Mouse (Mus musculus) kidney, postnatal 0 days (tissue): ENCODE measurements around the gene Apoh. TPM values are rescaled to one million over a fixed set of nuclear protein-coding genes. Genes with fewer than 3 reads are reported as not detected.

ENCODE experiments used
- ATAC-seq: fragments of 200-750 bp; cut with Nextera tagmentation; replicated peaks from 2 replicates; pipeline ENCODE4 v1.8.0; 2017; ENCODE audit warnings: low read depth, moderate number of reproducible peaks, moderate TSS enrichment, moderate library complexity; ENCODE audit not compliant: low FRiP score
- DNase-seq: peaks from one replicate; pipeline ENCODE4 v3.0.0-alpha.2; 2016; ENCODE audit warnings: low spot score
- H3K27ac ChIP-seq: fragments of 300-500 bp; sonication (generic); 2 replicates; pipeline ENCODE4 v1.5.1; 2014; ENCODE audit warnings: mild to moderate bottlenecking
- H3K27me3 ChIP-seq: fragments of 300-500 bp; sonication (generic); 2 replicates; pipeline ENCODE4 v1.6.1; 2014; ENCODE audit warnings: low read length, mixed read lengths; ENCODE audit not compliant: insufficient read depth
- H3K36me3 ChIP-seq: fragments of 300-500 bp; sonication (generic); 2 replicates; pipeline ENCODE4 v1.6.1; 2014; ENCODE audit warnings: low read length, mixed read lengths; ENCODE audit not compliant: insufficient read depth
- H3K4me1 ChIP-seq: fragments of 300-500 bp; sonication (generic); replicated peaks from 2 replicates; pipeline ENCODE4 v1.6.1; 2014; ENCODE audit warnings: antibody characterized with exemption, low read length, mixed read lengths; ENCODE audit not compliant: insufficient read depth
- H3K4me2 ChIP-seq: fragments of 300-500 bp; sonication (generic); 2 replicates; pipeline ENCODE4 v1.6.1; 2014; ENCODE audit warnings: mild to moderate bottlenecking, low read length, moderate library complexity, mixed read lengths
- H3K4me3 ChIP-seq: fragments of 300-500 bp; sonication (generic); replicated peaks from 2 replicates; pipeline ENCODE4 v1.5.1; 2014; ENCODE audit warnings: low read depth, low read length
- H3K9ac ChIP-seq: fragments of 300-500 bp; sonication (generic); 2 replicates; pipeline ENCODE4 v1.6.1; 2014; ENCODE audit warnings: low read depth, low read length
- H3K9me3 ChIP-seq: fragments of 300-500 bp; sonication (generic); replicated peaks from 2 replicates; pipeline ENCODE4 v1.6.1; 2016; ENCODE audit warnings: low read length, inconsistent platforms, mixed read lengths
- CTCF ChIP-seq: IDR thresholded peaks from 2 replicates; pipeline ENCODE4 v1.5.1; 2016; ENCODE audit warnings: antibody characterized with exemption, low read depth, mild to moderate bottlenecking, moderate library complexity
- WGBS: fragments of 180-500 bp; shearing (Covaris S2); extraction: QIAGEN DNeasy Blood & Tissue Kit; methylation state at CpG from one replicate; pipeline ENCODE4 v1.1.7; 2014; 5-methylcytosine and 5-hydroxymethylcytosine counted together
- polyA plus RNA-seq: library from polyadenylated mRNA; unstranded; fragments of >200 nt; fragmentation: Nextera tagmentation; extraction: Ambion mirVana; gene quantifications from 2 replicates; pipeline ENCODE4 v1.2.1, GENCODE M21; 2015

Gene Apoh
- polyA plus RNA-seq, 1 experiment from 2014 or later: 0.46 TPM

DNA sequence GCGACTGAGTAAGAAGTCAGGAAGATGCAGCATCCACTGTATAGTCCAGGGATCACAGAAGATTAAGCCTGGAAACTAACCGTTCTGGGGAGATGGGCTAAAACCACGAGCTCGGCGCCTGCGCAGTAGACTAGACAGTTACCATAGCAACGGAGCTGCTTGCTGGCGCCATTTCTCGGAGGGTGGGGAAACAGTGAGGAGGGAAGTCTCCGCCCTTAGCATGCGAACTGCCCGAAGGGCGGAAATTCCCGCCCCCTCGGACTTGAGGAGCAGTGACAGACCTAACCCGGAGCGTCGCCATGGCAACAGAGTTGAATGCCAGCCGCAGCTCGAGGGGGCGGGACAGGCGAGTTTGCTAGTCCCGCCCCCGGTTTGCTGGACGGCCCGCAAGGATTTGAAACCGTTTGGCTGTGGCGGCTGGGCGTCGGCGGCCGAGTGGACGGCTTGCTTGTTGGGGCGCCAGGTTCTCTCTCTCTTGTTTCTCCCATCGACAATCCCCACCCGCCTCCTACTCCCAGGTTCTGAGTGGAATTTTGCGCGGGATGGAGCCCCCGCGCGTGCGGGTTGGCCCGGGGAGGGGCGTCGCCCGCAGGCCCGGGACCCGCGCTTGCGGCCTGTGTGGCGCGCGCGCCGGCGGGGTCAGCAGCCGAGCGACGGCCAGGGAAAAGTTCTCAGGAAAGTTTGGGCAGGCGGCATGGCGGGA, 81.9 kb downstream of the Apoh start, which contains the start of gene Cep112:
TSS of gene Cep112 (plus strand) at position 304 of the 703 bp plus-strand sequence.
- peak; percentile 95 for ATAC-seq
- Histone ChIP-seq H3K27me3 (no peaks in the 10 kb centered on the region), H3K36me3 (no peaks in the 10 kb centered on the region), H3K27ac (peak within 1 kb of the TSS; percentile 68), H3K4me2 (peak within 1 kb of the TSS; percentile 85), H3K9me3 (no peaks in the 10 kb centered on the region), H3K4me3 (peak within 1 kb of the TSS; percentile 74), H3K4me1 (no peaks in the 10 kb centered on the region; the same call in 1 of the 2 replicates), H3K9ac (peak within 1 kb of the TSS; percentile 84)
- under 1% methylated on average over 61 of the region's 61 CpGs for WGBS
- DNase-seq: peak; percentile 100
- no peak for TF ChIP-seq CTCF

GRCm38 (mm10) chr11:108425592-108425921, 82.4 kb downstream of the Apoh start:
- Histone ChIP-seq H3K36me3 (no peaks in the 10 kb centered on the region), H3K4me2 (peak overlapping the region; percentile 85), H3K9ac (peak overlapping the region; percentile 84), H3K27me3 (no peaks in the 10 kb centered on the region), H3K27ac (peak overlapping the region; percentile 68), H3K4me1 (no peaks in the 10 kb centered on the region; the same call in 1 of the 2 replicates), H3K9me3 (no peaks in the 10 kb centered on the region), H3K4me3 (peak overlapping the region; percentile 74)
- no peak for TF ChIP-seq CTCF
- DNase-seq (peak; percentile 47), ATAC-seq (no peak; the same call in 1 of the 2 replicates)
- 5% methylated on average over 14 of the region's 14 CpGs for WGBS

DNA sequence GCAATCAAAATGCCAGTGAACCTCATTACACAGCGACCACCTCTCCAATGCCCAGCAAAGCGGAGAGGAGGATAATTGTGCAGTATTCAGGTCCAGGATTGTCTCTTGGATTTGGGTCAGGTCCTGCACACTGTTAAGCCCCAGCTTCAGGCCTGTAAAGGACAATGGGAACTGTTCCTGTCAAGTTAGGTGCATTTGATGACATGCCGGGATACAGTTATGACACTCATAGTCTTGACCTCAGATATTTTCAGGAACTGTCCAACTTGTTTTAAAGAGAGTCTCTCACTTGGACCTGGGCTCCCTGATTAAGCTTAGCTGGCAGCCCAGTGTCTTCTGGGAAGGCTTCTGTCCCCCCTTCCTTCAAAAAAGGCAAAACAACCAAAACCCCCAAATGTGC, 82.9 kb downstream of the Apoh start:
- DNase-seq (no peak), ATAC-seq (no peak)
- no peak overlapping the region for H3K27ac ChIP-seq
- no peaks in the 10 kb centered on the region for H3K9me3 ChIP-seq
- peak overlapping the region; percentile 85 for H3K4me2 ChIP-seq
- no peaks in the 10 kb centered on the region for H3K27me3 ChIP-seq
- 81% methylated on average over 3 of the region's 3 CpGs for WGBS
- no peak overlapping the region for H3K9ac ChIP-seq
- no peak for TF ChIP-seq CTCF
- no peaks in the 10 kb centered on the region for H3K36me3 ChIP-seq
- peak overlapping the region; percentile 74 for H3K4me3 ChIP-seq
- H3K4me1 ChIP-seq: no peaks in the 10 kb centered on the region; the same call in 1 of the 2 replicates

- no peaks in the 10 kb centered on the region; the same call in 1 of the 2 replicates for H3K4me1 ChIP-seq
- no peak overlapping the region for H3K4me3 ChIP-seq
- no peaks in the 10 kb centered on the region for H3K36me3 ChIP-seq
- no peaks in the 10 kb centered on the region for H3K27me3 ChIP-seq
- 64% methylated on average over 6 of the region's 6 CpGs for WGBS
- ATAC-seq (no peak), DNase-seq (no peak)
- no peak overlapping the region for H3K9ac ChIP-seq
- no peak for TF ChIP-seq CTCF
- no peaks in the 10 kb centered on the region for H3K9me3 ChIP-seq
- no peak overlapping the region for H3K4me2 ChIP-seq
- H3K27ac ChIP-seq: no peak overlapping the region
Observed at GRCm38 (mm10) chr11:108427191-108427590, 84.0 kb downstream of the Apoh start.

DNA sequence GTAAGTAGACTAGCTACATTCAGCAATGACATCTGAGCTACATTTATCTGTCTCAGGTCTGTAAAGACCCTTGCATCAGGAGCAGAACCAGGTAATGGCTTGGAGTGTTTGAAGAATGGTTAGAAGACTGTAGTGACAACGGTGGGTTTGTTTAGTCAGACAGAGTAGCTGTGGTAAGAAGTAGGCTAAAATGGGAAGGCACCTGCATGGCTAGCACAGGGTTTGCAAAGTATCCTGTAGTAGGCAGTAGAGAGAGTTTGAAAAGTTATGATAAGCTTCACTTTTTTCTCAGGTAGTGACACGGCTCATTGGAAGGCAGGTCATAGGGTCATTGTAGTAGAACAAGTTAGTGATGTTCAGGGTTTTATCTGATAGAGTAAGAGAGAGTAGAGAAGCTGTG, 85.9 kb downstream of the Apoh start:
- H3K4me3 ChIP-seq: no peak overlapping the region
- no peak overlapping the region for H3K4me2 ChIP-seq
- H3K27me3 ChIP-seq: no peaks in the 10 kb centered on the region
- no peaks in the 10 kb centered on the region; the same call in 1 of the 2 replicates for H3K4me1 ChIP-seq
- H3K9me3 ChIP-seq: no peaks in the 10 kb centered on the region
- no peak for TF ChIP-seq CTCF
- no peaks in the 10 kb centered on the region for H3K36me3 ChIP-seq
- DNase-seq (no peak), ATAC-seq (no peak)
- H3K27ac ChIP-seq: no peak overlapping the region
- 71% methylated on average over 2 of the region's 2 CpGs for WGBS
- H3K9ac ChIP-seq: no peak overlapping the region

- ATAC-seq: no peak; the same call in 1 of the 2 replicates
- TF ChIP-seq CTCF: no peak
Observed at GRCm38 (mm10) chr11:108443893-108444563, 100.9 kb downstream of the Apoh start.

More at GRCm38 (mm10) chr11:108443893-108444563, 100.9 kb downstream of the Apoh start:
- no peak overlapping the region for H3K4me2 ChIP-seq
- no peak overlapping the region for H3K9ac ChIP-seq
- H3K9me3 ChIP-seq: no peaks in the 10 kb centered on the region
- H3K4me3 ChIP-seq: no peak overlapping the region
- DNase-seq: peak; percentile 79
- no peaks in the 10 kb centered on the region for H3K27me3 ChIP-seq
- H3K4me1 ChIP-seq: no peaks in the 10 kb centered on the region
- H3K36me3 ChIP-seq: no peaks in the 10 kb centered on the region
- WGBS: 48% methylated on average over 11 of the region's 11 CpGs
- H3K27ac ChIP-seq: no peak overlapping the region
